Mouse (Mus musculus) neutrophil, adult 83 days (primary cell): ENCODE data around the gene Lyz1. TPM values are rescaled to one million over a fixed set of nuclear protein-coding genes. Genes with fewer than 3 reads are reported as not detected.

Experiments
- total RNA-seq, 2 experiments: library from RNA; stranded (reverse); gene quantifications; one replicate each; pipeline ENCODE4 v1.2.4; 2023

The Lyz1 gene
- total RNA-seq: 1,000 to 10,000 TPM; 1,794 to 1,836 TPM

DNA sequence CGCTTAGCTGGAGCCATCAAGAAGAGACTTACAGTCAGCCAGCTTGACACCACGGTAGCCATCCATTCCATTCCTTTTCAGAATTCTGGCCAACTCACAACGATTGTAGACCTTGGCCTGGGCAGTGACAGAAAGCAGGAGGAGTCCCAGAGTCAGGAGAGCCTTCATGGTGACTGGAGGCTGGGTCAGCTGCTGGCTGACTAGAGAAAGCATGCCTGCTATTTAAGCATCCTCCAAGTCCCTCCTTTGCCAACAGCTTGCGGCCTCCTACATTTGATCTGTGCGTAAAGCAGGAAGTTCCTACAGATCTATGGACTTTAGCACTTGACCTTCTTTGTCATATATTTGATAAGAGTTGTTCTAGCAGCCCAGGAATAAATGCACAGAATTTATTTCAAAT, at the start of gene Lyz1:
Lyz1 (minus strand) TSS at position 198 of the 400 bp plus-strand sequence.

GRCm38 (mm10) chr10:117282049-117282448, 10.6 kb downstream of the Lyz1 start, which contains the start of gene Lyz2:
TSS of gene Lyz2 (minus strand) at chr10:117282321.

DNA sequence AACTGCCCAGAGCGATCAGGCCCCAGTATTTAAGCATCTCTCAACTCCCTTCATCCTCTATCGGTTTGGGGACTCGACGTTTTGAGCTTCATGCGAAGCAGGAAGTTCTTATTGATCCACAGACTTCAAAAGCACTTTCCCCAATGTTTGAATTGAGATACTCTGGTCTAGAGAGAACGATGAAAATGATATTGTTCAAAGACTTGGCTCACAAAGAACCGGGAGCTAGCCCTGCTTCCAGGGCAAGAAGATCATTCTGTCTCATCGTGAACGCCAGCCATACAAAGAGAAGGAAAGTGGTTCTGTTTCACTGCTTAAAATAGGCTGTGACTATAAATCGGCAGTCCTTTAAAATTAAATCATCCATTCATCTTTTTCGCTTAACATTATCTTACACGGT, 54.1 kb downstream of the Lyz1 start, which contains the start of gene 9530003J23Rik:
9530003J23Rik (minus strand) TSS at position 101 of the 400 bp plus-strand sequence.

Other genes starting within 250 kb of the Lyz1 start
- not detected for gene Lrrc10, start 247.5 kb downstream of the Lyz1 start, total RNA-seq
- gene Cct2, start 229.1 kb downstream of the Lyz1 start, total RNA-seq: 10 to 100 TPM; 95.2 to 99.1 TPM
- 10 to 100 TPM; 13.1 to 16.6 TPM for gene Frs2, start 144.3 kb downstream of the Lyz1 start, total RNA-seq
- gene Yeats4, start 68.4 kb downstream of the Lyz1 start, total RNA-seq: 10 to 100 TPM; 45.8 to 46.1 TPM
- gene 9530003J23Rik, start 54.2 kb downstream of the Lyz1 start, total RNA-seq: not detected
- gene Lyz2, start 10.5 kb downstream of the Lyz1 start, total RNA-seq: over 10,000 TPM; 14,685 to 14,708 TPM
- 10 to 100 TPM; 47.9 to 53.9 TPM for gene Cpsf6, start 87.1 kb upstream of the Lyz1 start, total RNA-seq